ENCODE assay signal across 18 mouse cellular contexts in the genomic region with DNA sequence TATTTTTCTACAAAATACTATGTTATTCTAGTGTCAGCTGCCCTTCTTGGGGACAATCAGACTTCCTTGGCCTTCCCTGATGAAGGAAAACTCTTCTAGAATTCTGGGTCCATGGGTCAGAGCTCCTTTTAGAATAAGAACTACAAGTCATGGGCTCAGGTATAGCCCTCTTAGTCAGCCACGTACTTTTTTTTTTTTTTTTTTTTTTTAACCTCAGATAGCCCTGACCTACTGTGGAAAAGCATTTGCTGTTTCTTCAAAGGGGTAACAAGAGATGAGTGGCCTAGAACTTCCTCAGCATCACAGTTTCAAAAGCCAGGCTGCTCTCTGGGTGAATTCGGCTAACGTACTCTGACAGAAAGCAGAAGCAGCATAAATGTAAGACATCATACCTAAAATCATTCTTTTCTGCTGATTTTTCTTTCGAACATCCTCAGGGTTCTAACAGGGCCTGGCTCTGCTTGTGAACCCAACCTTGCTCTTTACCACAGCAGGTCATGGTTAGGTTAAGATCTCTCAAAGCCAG.
"Had no signal": no experiment of that assay in that cellular context is flagged by ENCODE, and none has a peak within 500 bp of the region (broad histone marks: within the 10 kb centered on the region; RNA-seq: fewer than 3 reads in every experiment).

No protein-coding gene starts in this region.

- H3K9me3 ChIP-seq: intestine, embryonic 15.5 days; kidney, embryonic 15.5 days; limb, embryonic 12.5 days; limb, embryonic 15.5 days; liver, embryonic 12.5 days; liver, embryonic 15.5 days; megakaryocyte, embryonic 14.5 days; midbrain, embryonic 10.5 days; midbrain, embryonic 13.5 days; neural tube, embryonic 13.5 days; stomach, embryonic 15.5 days had no signal

- DNase-seq: kidney, postnatal 10 days; left cerebral cortex, postnatal 4 days; lung, adult 2 months; thymus, postnatal 25 days had no signal

- H3K27ac ChIP-seq: intestine, embryonic 15.5 days; left cerebral cortex, adult 2 months; limb, embryonic 12.5 days; limb, embryonic 15.5 days; liver, embryonic 12.5 days; liver, embryonic 15.5 days; macrophage; midbrain, embryonic 10.5 days; midbrain, embryonic 13.5 days; neural tube, embryonic 13.5 days; stomach, embryonic 15.5 days had no signal

- H3K4me3 ChIP-seq: intestine, embryonic 15.5 days; kidney, embryonic 15.5 days; left cerebral cortex, adult 2 months; limb, embryonic 12.5 days; limb, embryonic 15.5 days; liver, embryonic 12.5 days; liver, embryonic 15.5 days; megakaryocyte, embryonic 14.5 days; midbrain, embryonic 10.5 days; midbrain, embryonic 13.5 days; myocyte; neural tube, embryonic 13.5 days; stomach, embryonic 15.5 days had no signal

- H3K27me3 ChIP-seq: intestine, embryonic 15.5 days; kidney, embryonic 15.5 days; limb, embryonic 12.5 days; limb, embryonic 15.5 days; liver, embryonic 12.5 days; liver, embryonic 15.5 days; megakaryocyte, embryonic 14.5 days; midbrain, embryonic 13.5 days; neural tube, embryonic 13.5 days; stomach, embryonic 15.5 days had no signal

- H3K4me1 ChIP-seq: intestine, embryonic 15.5 days; limb, embryonic 12.5 days; limb, embryonic 15.5 days; neural tube, embryonic 13.5 days; stomach, embryonic 15.5 days had no signal

- H3K36me3 ChIP-seq: liver, embryonic 15.5 days had no signal

- H3K9ac ChIP-seq: intestine, embryonic 15.5 days; kidney, embryonic 15.5 days; limb, embryonic 12.5 days; limb, embryonic 15.5 days; liver, embryonic 12.5 days; liver, embryonic 15.5 days; midbrain, embryonic 13.5 days; neural tube, embryonic 13.5 days; stomach, embryonic 15.5 days had no signal
